Mouse (Mus musculus): ENCODE measurements at regions not wholly inside any gene's neighbourhood (a gene's known extent, or its start where the extent isn't known, plus 50 kb on each side); places are given as distances from the start of the nearest gene placed in this dataset.

GRCm38 (mm10) chr2:48469357-48469756 lies 344.6 kb upstream of the Acvr2a start:
- no peak for DNase-seq

- DNase-seq: no peak
These were observed 340.8 kb upstream of the Acvr2a start for GRCm38 (mm10) chr2:48473102-48473501.

- DNase-seq: no peak
These were observed 339.3 kb upstream of the Acvr2a start for GRCm38 (mm10) chr2:48474642-48475041.

- no peak for DNase-seq
These were observed 337.1 kb upstream of the Acvr2a start for GRCm38 (mm10) chr2:48476777-48477176.

GRCm38 (mm10) chr2:48477336-48477735 lies 336.6 kb upstream of the Acvr2a start:
- no peak for DNase-seq

- DNase-seq: no peak
These were observed 334.3 kb upstream of the Acvr2a start for GRCm38 (mm10) chr2:48479601-48480000.

- DNase-seq: no peak
These were observed 333.3 kb upstream of the Acvr2a start for GRCm38 (mm10) chr2:48480428-48481191.

- DNase-seq: no peak
These were observed 332.6 kb upstream of the Acvr2a start for GRCm38 (mm10) chr2:48481209-48481742.

GRCm38 (mm10) chr2:48493574-48493973 lies 320.3 kb upstream of the Acvr2a start:
- DNase-seq: no peak

GRCm38 (mm10) chr2:48494065-48494464 lies 319.8 kb upstream of the Acvr2a start:
- no peak for DNase-seq

- no peak for DNase-seq
These were observed 319.3 kb upstream of the Acvr2a start for GRCm38 (mm10) chr2:48494632-48495031.

GRCm38 (mm10) chr2:48498047-48498723 lies 315.7 kb upstream of the Acvr2a start:
- no peak for DNase-seq

- no peak for DNase-seq
These were observed 314.5 kb upstream of the Acvr2a start for GRCm38 (mm10) chr2:48499396-48499795.

- no peak for DNase-seq
These were observed 312.5 kb upstream of the Acvr2a start for GRCm38 (mm10) chr2:48501387-48501786.

- DNase-seq: no peak
These were observed 300.1 kb upstream of the Acvr2a start for GRCm38 (mm10) chr2:48513848-48514247.

- DNase-seq: no peak
These were observed 294.0 kb upstream of the Acvr2a start for GRCm38 (mm10) chr2:48519838-48520404.

- DNase-seq: no peak
These were observed 293.4 kb upstream of the Acvr2a start for GRCm38 (mm10) chr2:48520535-48520971.

- no peak for DNase-seq
These were observed 278.5 kb upstream of the Acvr2a start for GRCm38 (mm10) chr2:48535453-48535852.

GRCm38 (mm10) chr2:48536930-48537329 lies 277.0 kb upstream of the Acvr2a start:
- no peak for DNase-seq

GRCm38 (mm10) chr2:48538668-48539341 lies 275.1 kb upstream of the Acvr2a start:
- DNase-seq: no peak

GRCm38 (mm10) chr2:48539465-48540055 lies 274.3 kb upstream of the Acvr2a start:
- no peak for DNase-seq

GRCm38 (mm10) chr2:48544377-48544776 lies 269.5 kb upstream of the Acvr2a start:
- no peak for DNase-seq

- DNase-seq: no peak
These were observed 268.8 kb upstream of the Acvr2a start for GRCm38 (mm10) chr2:48545072-48545471.

Measured in cerebellum, adult 11-12 months (tissue).